Mouse (Mus musculus) left cerebral cortex, adult 2 months (tissue): ENCODE measurements around the gene Jmjd6. TPM values are rescaled to one million over a fixed set of nuclear protein-coding genes. Genes with fewer than 3 reads are reported as not detected.

Experiments used
- DNase-seq, 2 experiments: peaks; one replicate each; pipeline ENCODE4 v3.0.0; 2021 to 2022; ENCODE audit warnings: low spot score in 2 of 2, mixed read lengths in 1 of 2; ENCODE audit errors: extremely low spot score in 1 of 2
- H3K27ac ChIP-seq: fragments of 200-600 bp; 2 replicates; pipeline ENCODE4 v1.8.1; 2022
- H3K4me3 ChIP-seq: fragments of 200-600 bp; 2 replicates; pipeline ENCODE4 v1.8.1; 2022
- CTCF ChIP-seq: fragments of 200-600 bp; IDR thresholded peaks from 2 replicates; pipeline ENCODE4 v1.8.1; 2022; ENCODE audit warnings: antibody characterized with exemption, mild to moderate bottlenecking, moderate library complexity
- intact Hi-C: fragments of 180-260 bp; cut with DNase I; formaldehyde crosslinking; loops from one replicate; pipeline ENCODE4 v1.15.1; 2025
- long read RNA-seq, 2 experiments: library from polyadenylated mRNA; stranded (forward); transcript quantifications; one replicate each; pipeline ENCODE4 v2.0.0; 2021; ENCODE audit warnings: borderline mapping rate in 2 of 2
- total RNA-seq, 2 experiments: library from RNA; stranded (reverse); gene quantifications; 2 replicates each; pipeline ENCODE4 v1.2.3; 2021

Gene Jmjd6
- total RNA-seq, result 10 to 100 TPM; 29.7 to 35.9 TPM
- long read RNA-seq, experiment 1, full-length matches to known transcripts, result 14 of 24 reads
- long read RNA-seq, experiment 1, partial matches to known transcripts, result 3 of 24 reads
- long read RNA-seq, experiment 1, other reads (novel, unspliced or antisense), result 7 of 24 reads
- long read RNA-seq, experiment 2, full-length matches to known transcripts, result 20 of 34 reads
- long read RNA-seq, experiment 2, partial matches to known transcripts, result 4 of 34 reads
- long read RNA-seq, experiment 2, other reads (novel, unspliced or antisense), result 10 of 34 reads

- Histone ChIP-seq H3K27ac (peak within 1 kb of the TSS; percentile 92), H3K4me3 (peak within 1 kb of the TSS; percentile 78)
- DNase-seq, result peak; percentile 95 to 98
- intact Hi-C loops, result loop anchor here (1.0 kb wide), 1 partner anchor 10 kb away; the partner anchor contains the start of gene Srsf2
- no peak for TF ChIP-seq CTCF
These were observed at the start of gene Jmjd6, which contains the start of gene Mettl23 for GRCm38 (mm10) chr11:116843261-116844233. Jmjd6 (minus strand) TSS chr11:116843449. Mettl23 (plus strand) TSS chr11:116843278.

DNA sequence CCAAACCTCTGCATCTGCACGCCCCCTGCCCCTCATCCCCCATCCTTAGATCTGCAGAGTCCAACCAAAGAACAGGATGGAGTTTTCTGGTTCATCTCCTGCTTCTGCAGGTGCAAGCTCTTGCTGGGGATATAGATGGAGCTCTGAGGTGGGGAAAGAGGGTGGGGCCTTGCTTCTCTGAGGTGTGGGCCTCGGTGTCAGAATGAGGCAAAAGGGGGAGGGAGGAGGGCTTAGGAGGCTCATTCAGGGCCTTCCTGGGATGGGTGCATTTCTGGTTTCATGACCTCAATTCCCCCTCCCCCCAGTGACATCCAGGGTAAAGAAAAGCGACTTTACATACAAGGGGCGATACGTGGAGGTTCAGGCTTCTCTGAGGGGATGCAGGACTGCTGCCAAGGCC is 43.9 kb upstream of the Jmjd6 start:
- TF ChIP-seq CTCF, result no peak
- Histone ChIP-seq H3K4me3 (no peak overlapping the region), H3K27ac (no peak overlapping the region)
- intact Hi-C loops, result no loop called here
- DNase-seq, result no peak

- peak; percentile 80 to 81 for DNase-seq
- intact Hi-C loops, result loop anchor here (1.0 kb wide), 1 partner anchor 172 kb away; no protein-coding TSS in a partner anchor
- Histone ChIP-seq H3K4me3 (peak overlapping the region; percentile 32), H3K27ac (no peak overlapping the region)
- peak; percentile 97 for TF ChIP-seq CTCF
These were observed 42.3 kb upstream of the Jmjd6 start for GRCm38 (mm10) chr11:116885275-116886151.

DNA sequence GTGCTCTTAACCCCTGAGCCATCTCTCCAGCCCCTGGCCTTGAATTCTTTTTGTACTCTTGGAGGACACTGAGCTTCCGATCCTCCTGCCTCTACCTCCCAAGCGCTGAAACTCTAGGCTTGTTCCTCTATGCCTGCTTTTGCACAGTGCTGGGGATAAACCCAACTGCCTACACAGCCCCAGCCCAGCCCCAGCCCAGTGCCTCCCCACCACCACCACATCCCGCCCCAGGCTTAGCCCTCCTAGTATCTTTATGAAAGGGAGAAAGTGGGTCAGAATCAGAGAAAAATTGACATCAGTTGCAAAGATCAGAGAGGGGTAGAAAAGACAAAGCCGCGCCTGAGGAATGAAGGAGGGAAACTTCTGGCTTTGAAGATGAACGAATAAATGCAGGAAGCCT is 40.8 kb upstream of the Jmjd6 start:
- intact Hi-C loops, result loop anchor here (5.0 kb wide), 1 partner anchor 33 kb away; the partner anchor contains the start of gene Mgat5b
- Histone ChIP-seq H3K27ac (no peak overlapping the region), H3K4me3 (no peak overlapping the region)
- TF ChIP-seq CTCF, result no peak
- DNase-seq, result no peak

DNA sequence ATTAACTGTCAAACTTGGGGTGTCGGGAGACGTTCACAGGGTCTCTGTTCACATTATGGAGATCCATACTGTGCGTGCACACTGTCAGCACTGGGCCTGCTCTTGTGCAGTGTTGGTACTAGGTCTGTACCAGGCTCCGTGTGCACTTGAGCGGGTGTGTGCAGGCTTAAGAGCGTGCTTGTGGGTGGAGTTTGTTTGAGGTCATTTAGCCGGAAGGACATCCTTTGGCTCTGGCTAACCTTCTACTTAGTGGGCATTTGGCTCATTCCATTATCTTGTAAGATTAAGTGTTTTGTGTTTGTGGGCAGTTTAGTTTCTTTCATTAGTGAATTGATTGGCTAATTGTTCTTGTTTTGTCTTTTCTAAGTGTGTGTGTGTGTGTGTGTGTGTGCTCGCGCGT is 39.2 kb upstream of the Jmjd6 start:
- intact Hi-C loops, result loop anchor here (5.0 kb wide), 1 partner anchor 35 kb away; the partner anchor contains the start of gene Mgat5b
- Histone ChIP-seq H3K27ac (no peak overlapping the region), H3K4me3 (no peak overlapping the region)
- no peak for DNase-seq
- no peak for TF ChIP-seq CTCF

- DNase-seq, result no peak
- no peak for TF ChIP-seq CTCF
- Histone ChIP-seq H3K4me3 (no peak overlapping the region), H3K27ac (no peak overlapping the region)
- intact Hi-C loops, result loop anchor here (5.0 kb wide), 1 partner anchor 36 kb away; the partner anchor contains the start of gene Mgat5b
These were observed 38.2 kb upstream of the Jmjd6 start for GRCm38 (mm10) chr11:116881440-116881839.

DNA sequence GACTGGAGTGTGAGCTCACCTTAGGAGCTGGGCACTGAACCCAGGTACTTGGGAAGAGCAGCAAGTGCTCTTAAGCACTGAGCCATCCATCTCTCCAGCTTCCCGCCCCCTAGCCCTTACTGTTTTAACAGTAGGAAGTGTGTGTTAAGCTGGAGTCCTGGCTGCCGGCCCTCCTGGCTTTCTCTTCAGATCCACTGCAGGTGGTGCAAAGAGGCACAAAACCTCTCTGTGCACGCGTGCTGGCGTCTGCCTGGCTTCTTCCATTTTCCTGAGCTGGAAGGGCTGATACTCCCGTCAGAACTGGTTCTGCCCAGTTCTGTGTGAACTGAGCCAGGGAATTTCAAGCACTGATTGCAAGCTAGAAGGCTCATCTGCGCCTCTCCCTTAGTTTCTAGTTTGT is 37.6 kb upstream of the Jmjd6 start:
- Histone ChIP-seq H3K27ac (no peak overlapping the region), H3K4me3 (no peak overlapping the region)
- no peak for DNase-seq
- no peak for TF ChIP-seq CTCF
- intact Hi-C loops, result loop anchor here (5.0 kb wide), 1 partner anchor 36 kb away; the partner anchor contains the start of gene Mgat5b

DNA sequence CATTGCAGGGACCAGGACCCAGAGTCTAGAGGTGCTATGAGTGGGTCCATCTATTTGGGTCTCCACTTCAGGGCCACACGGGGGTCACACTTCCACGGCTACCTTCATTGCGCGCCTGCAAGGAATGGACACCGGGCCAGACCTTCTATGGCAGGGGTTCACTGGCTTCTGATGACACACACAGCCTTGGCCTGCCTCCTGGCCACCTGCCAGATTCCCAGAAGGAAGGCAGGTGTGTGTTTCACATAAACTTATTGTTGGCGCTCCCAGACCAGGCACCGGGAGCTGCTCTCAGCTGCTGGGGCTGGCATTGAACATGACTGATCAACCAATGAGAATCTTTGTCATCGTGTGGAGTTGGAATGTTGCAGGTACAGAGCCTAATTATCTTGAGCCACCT is 35.2 kb upstream of the Jmjd6 start:
- DNase-seq, result no peak
- Histone ChIP-seq H3K4me3 (no peak overlapping the region), H3K27ac (no peak overlapping the region)
- TF ChIP-seq CTCF, result no peak
- intact Hi-C loops, result no loop called here

GRCm38 (mm10) chr11:116873987-116874386 is 30.7 kb upstream of the Jmjd6 start:
- intact Hi-C loops, result no loop called here
- no peak for DNase-seq
- Histone ChIP-seq H3K4me3 (no peak overlapping the region), H3K27ac (no peak overlapping the region)
- TF ChIP-seq CTCF, result no peak

DNA sequence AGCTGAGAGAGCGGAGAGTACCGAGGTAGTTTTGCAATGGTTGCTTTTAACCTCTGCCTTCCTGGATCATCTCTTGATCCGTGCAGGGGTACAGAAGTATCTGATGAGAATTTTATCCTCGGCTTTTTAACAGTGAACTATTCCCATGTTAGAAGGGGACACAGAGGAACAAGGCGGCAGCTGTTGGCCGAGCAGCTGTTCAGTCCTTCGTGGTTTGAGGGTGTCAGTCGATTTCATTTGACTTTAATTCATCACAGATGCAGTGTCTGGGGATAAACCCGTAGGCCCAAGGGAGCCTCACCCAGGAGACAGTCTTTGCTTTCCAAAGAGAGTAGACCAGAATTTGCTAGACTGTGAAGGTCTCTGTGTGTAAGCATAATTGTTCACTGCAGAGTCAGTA is 28.3 kb upstream of the Jmjd6 start:
- Histone ChIP-seq H3K4me3 (no peak overlapping the region), H3K27ac (no peak overlapping the region)
- intact Hi-C loops, result no loop called here
- DNase-seq, result no peak
- TF ChIP-seq CTCF, result no peak

DNA sequence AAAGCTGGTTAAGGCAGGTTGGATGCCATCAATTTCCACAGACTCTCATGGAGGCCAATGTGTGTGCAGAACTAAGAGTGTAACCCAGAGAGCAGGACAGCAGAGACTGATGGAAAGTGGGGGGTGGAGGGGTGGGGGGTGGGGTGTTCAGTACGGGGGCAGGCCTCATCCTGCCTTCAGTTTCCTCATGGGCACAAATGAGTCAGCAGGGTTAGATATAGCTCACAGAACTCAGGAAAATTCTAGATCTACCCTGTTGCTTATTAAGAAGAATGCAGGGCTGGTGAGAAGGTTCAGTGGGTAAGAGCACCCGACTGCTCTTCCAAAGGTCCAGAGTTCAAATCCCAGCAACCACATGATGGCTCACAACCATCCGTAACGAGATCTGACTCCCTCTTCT is 26.4 kb upstream of the Jmjd6 start:
- no peak for DNase-seq
- intact Hi-C loops, result no loop called here
- H3K4me3 ChIP-seq, result no peak overlapping the region
- H3K27ac ChIP-seq, result no peak overlapping the region
- TF ChIP-seq CTCF, result no peak
